Mouse (Mus musculus) MEL (cell line): ENCODE results near the gene Ccl26. TPM values are rescaled to one million over a fixed set of nuclear protein-coding genes. Genes with fewer than 3 reads are reported as not detected.
"Not testable (repeated sequence)": the region's sequence is repeated elsewhere in the genome, so short reads cannot be mapped to it uniquely, and the experiment has no call there.

ENCODE experiments used
- DNase-seq: peaks from one replicate; pipeline ENCODE4 v3.0.0; 2011; ENCODE audit warnings: low read depth, low spot score
- H3K27ac ChIP-seq: 2 replicates; pipeline ENCODE4 v1.5.1; 2012; ENCODE audit warnings: low read depth, mild to moderate bottlenecking, control low read depth, low read length, moderate library complexity; ENCODE audit not compliant: control insufficient read depth
- H3K27me3 ChIP-seq, 2 experiments: fragments of 150-350 bp in 1 of 2; sonication (generic) in 1 of 2; 2 replicates each; pipeline ENCODE4 v1.6.1; 2012; ENCODE audit warnings: low read length in 2 of 2, mild to moderate bottlenecking in 2 of 2, improper control_type of control experiment in 1 of 2, moderate library complexity in 1 of 2; ENCODE audit not compliant: insufficient read depth in 2 of 2, control insufficient read depth in 1 of 2
- H3K36me3 ChIP-seq, 2 experiments: 2 replicates each; pipeline ENCODE4 v1.6.1; 2012 to 2014; ENCODE audit warnings: low read length in 2 of 2, improper control_type of control experiment in 1 of 2, inconsistent platforms in 1 of 2, mild to moderate bottlenecking in 1 of 2; ENCODE audit not compliant: insufficient read depth in 2 of 2, control insufficient read depth in 1 of 2
- H3K4me1 ChIP-seq, 2 experiments: fragments of 150-350 bp in 1 of 2; sonication (generic) in 1 of 2; 2 replicates each; pipeline ENCODE4 v1.6.1; 2012; ENCODE audit warnings: low read length in 2 of 2, improper control_type of control experiment in 1 of 2, mild to moderate bottlenecking in 1 of 2; ENCODE audit not compliant: insufficient read depth in 2 of 2, control insufficient read depth in 1 of 2
- H3K4me3 ChIP-seq, 2 experiments: fragments of 150-350 bp in 1 of 2; sonication (generic) in 1 of 2; 2 replicates each; pipeline ENCODE4 v1.5.1; 2012; ENCODE audit warnings: low read depth in 2 of 2, low read length in 2 of 2, mild to moderate bottlenecking in 2 of 2, moderate library complexity in 2 of 2, control low read depth in 1 of 2, improper control_type of control experiment in 1 of 2; ENCODE audit not compliant: control insufficient read depth in 1 of 2, insufficient read depth in 1 of 2
- H3K79me2 ChIP-seq: 2 replicates; pipeline ENCODE4 v1.6.1; 2012; ENCODE audit warnings: mild to moderate bottlenecking, low read length, moderate library complexity; ENCODE audit not compliant: control insufficient read depth, poor library complexity, insufficient read depth
- H3K9ac ChIP-seq: 2 replicates; pipeline ENCODE4 v1.6.1; 2012; ENCODE audit warnings: low read depth, mild to moderate bottlenecking, control low read depth, low read length, moderate library complexity; ENCODE audit not compliant: control insufficient read depth, poor library complexity, severe bottlenecking
- H3K9me3 ChIP-seq: fragments of 150-350 bp; sonication (generic); replicated peaks from 2 replicates; pipeline ENCODE4 v1.6.1; 2012; ENCODE audit warnings: mild to moderate bottlenecking, low read length, improper control_type of control experiment, moderate library complexity; ENCODE audit not compliant: insufficient read depth
- BHLHE40 ChIP-seq: IDR thresholded peaks from 2 replicates; pipeline ENCODE4 v1.6.1; 2012; ENCODE audit warnings: low read depth, mild to moderate bottlenecking, inconsistent platforms, low read length, improper control_type of control experiment, borderline replicate concordance
- E2F4 ChIP-seq: IDR thresholded peaks from 2 replicates; pipeline ENCODE4 v1.6.1; 2011; ENCODE audit warnings: low read depth, low read length, improper control_type of control experiment, borderline replicate concordance
- ELF1 ChIP-seq: IDR thresholded peaks from 2 replicates; pipeline ENCODE4 v1.6.1; 2014; ENCODE audit warnings: low read depth, mild to moderate bottlenecking, inconsistent platforms, low read length, improper control_type of control experiment, moderate library complexity
- EP300 ChIP-seq, 2 experiments: IDR thresholded peaks; 2 replicates each; pipeline ENCODE4 v1.6.1; 2011; ENCODE audit warnings: improper control_type of control experiment in 2 of 2, low read length in 2 of 2, low read depth in 1 of 2, mild to moderate bottlenecking in 1 of 2
- ETS1 ChIP-seq: IDR thresholded peaks from 2 replicates; pipeline ENCODE4 v1.6.1; 2012; ENCODE audit warnings: low read depth, mild to moderate bottlenecking, inconsistent platforms, low read length, improper control_type of control experiment, moderate library complexity
- GATA1 ChIP-seq: IDR thresholded peaks from 2 replicates; pipeline ENCODE4 v1.6.1; 2011; ENCODE audit warnings: low read depth, low read length, improper control_type of control experiment
- KAT2A ChIP-seq: conservative IDR thresholded peaks from 2 replicates; pipeline ENCODE4 v1.6.1; 2012; ENCODE audit warnings: low read depth, low read length, improper control_type of control experiment, inconsistent platforms
- MAX ChIP-seq: IDR thresholded peaks from 2 replicates; pipeline ENCODE4 v1.6.1; 2011; ENCODE audit warnings: low read length, improper control_type of control experiment
- MEF2A ChIP-seq: IDR thresholded peaks from 2 replicates; pipeline ENCODE4 v1.6.1; 2014; ENCODE audit warnings: low read depth, mild to moderate bottlenecking, inconsistent platforms, low read length, improper control_type of control experiment; ENCODE audit not compliant: poor library complexity, insufficient replicate concordance, severe bottlenecking; ENCODE audit errors: extremely low read depth
- MXI1 ChIP-seq: IDR thresholded peaks from 2 replicates; pipeline ENCODE4 v1.6.1; 2011; ENCODE audit warnings: mild to moderate bottlenecking, low read depth, low read length, improper control_type of control experiment
- MYC ChIP-seq: IDR thresholded peaks from 2 replicates; pipeline ENCODE4 v1.6.1; 2011; ENCODE audit warnings: low read depth, mild to moderate bottlenecking, low read length, improper control_type of control experiment, moderate library complexity
- POLR2A ChIP-seq, 2 experiments: IDR thresholded peaks; 2 replicates each; pipeline ENCODE4 v1.6.1; 2011 to 2012; ENCODE audit warnings: low read length in 2 of 2, mild to moderate bottlenecking in 2 of 2, control low read depth in 1 of 2, improper control_type of control experiment in 1 of 2, low read depth in 1 of 2, moderate library complexity in 1 of 2; ENCODE audit not compliant: control insufficient read depth in 1 of 2, insufficient read depth in 1 of 2, poor library complexity in 1 of 2
- RAD21 ChIP-seq: IDR thresholded peaks from 2 replicates; pipeline ENCODE4 v1.6.1; 2011; ENCODE audit warnings: mild to moderate bottlenecking, low read depth, low read length, improper control_type of control experiment
- TAL1 ChIP-seq: IDR thresholded peaks from 2 replicates; pipeline ENCODE4 v1.6.1; 2012; ENCODE audit warnings: mild to moderate bottlenecking, inconsistent platforms, low read length, moderate library complexity, mixed read lengths
- TBP ChIP-seq: IDR thresholded peaks from 2 replicates; pipeline ENCODE4 v1.8.0; 2011; ENCODE audit warnings: low read depth, low read length, improper control_type of control experiment
- USF1 ChIP-seq: IDR thresholded peaks from 2 replicates; pipeline ENCODE4 v1.6.1; 2014; ENCODE audit warnings: low read depth, mild to moderate bottlenecking, inconsistent platforms, low read length, improper control_type of control experiment, moderate library complexity
- ZKSCAN1 ChIP-seq: IDR thresholded peaks from 2 replicates; pipeline ENCODE4 v1.6.1; 2012; ENCODE audit warnings: low read depth, mild to moderate bottlenecking, inconsistent platforms, low read length, improper control_type of control experiment, moderate library complexity
- ZNF384 ChIP-seq: IDR thresholded peaks from 2 replicates; pipeline ENCODE4 v1.6.1; 2012; ENCODE audit warnings: low read depth, mild to moderate bottlenecking, inconsistent platforms, low read length, improper control_type of control experiment
- polyA plus RNA-seq, 2 experiments: library from polyadenylated mRNA; stranded (reverse) in 1 of 2; unstranded in 1 of 2; fragments of >175 nt in 1 of 2; fragments of >200 nt in 1 of 2; gene quantifications; 2 replicates each; pipeline versions ENCODE4 v1.2.1 to v1.2.4; 2012; ENCODE audit warnings: low replicate concordance in 2 of 2, low read depth in 1 of 2; ENCODE audit not compliant: insufficient read length in 2 of 2, insufficient read depth in 1 of 2, missing spikeins in 1 of 2
- total RNA-seq: library from RNA; depleted of rRNA; stranded (reverse); fragments of 300-350 nt; gene quantifications from 2 replicates; pipeline ENCODE4 v1.2.3, GENCODE M21; 2012

The Ccl26 gene
- total and polyA plus RNA-seq, 3 experiments = not detected

GRCm38 (mm10) chr5:135607581-135607980 is 44.2 kb upstream of the Ccl26 start:
- no peaks in the 10 kb centered on the region for H3K27me3 ChIP-seq
- no peaks in the 10 kb centered on the region for H3K4me1 ChIP-seq
- H3K79me2 ChIP-seq = no peaks in the 10 kb centered on the region
- TF ChIP-seq EP300 (IDR thresholded peaks at IDR 0.05; ENCODE audit: low read depth in 1 of 2, low read length in 2 of 2) (no peak), E2F4 (no peak), KAT2A (no peak), MXI1 (no peak), MEF2A (no peak), TBP (no peak), ZNF384 (no peak), ETS1 (no peak), POLR2A (IDR thresholded peaks at IDR 0.05; ENCODE audit: control insufficient read depth in 1 of 2, insufficient read depth in 1 of 2, low read depth in 1 of 2, low read length in 2 of 2, poor library complexity in 1 of 2) (no peak), ELF1 (no peak), GATA1 (no peak), ZKSCAN1 (no peak), MYC (no peak), RAD21 (no peak), USF1 (no peak), MAX (no peak), BHLHE40 (no peak), TAL1 (no peak)
- TF ChIP-seq, all 39 proteins: peak for 0
- Histone ChIP-seq H3K9ac (no peak overlapping the region), H3K9me3 (no peaks in the 10 kb centered on the region), H3K4me3 (no peak overlapping the region), H3K36me3 (no peaks in the 10 kb centered on the region), H3K27ac (no peak overlapping the region)
- no peak for DNase-seq

- not testable (repeated sequence) for H3K4me1 ChIP-seq, H3K79me2 ChIP-seq, H3K9me3 ChIP-seq, H3K36me3 ChIP-seq, H3K9ac ChIP-seq, H3K4me3 ChIP-seq, DNase-seq, H3K27me3 ChIP-seq, H3K27ac ChIP-seq
These were observed 43.3 kb upstream of the Ccl26 start for GRCm38 (mm10) chr5:135606717-135607116.

- H3K79me2 ChIP-seq, H3K36me3 ChIP-seq, DNase-seq, H3K4me3 ChIP-seq, H3K4me1 ChIP-seq, H3K27me3 ChIP-seq, H3K9ac ChIP-seq, H3K9me3 ChIP-seq, H3K27ac ChIP-seq: not testable (repeated sequence)
These were observed 41.3 kb upstream of the Ccl26 start for GRCm38 (mm10) chr5:135604643-135605042.
